Mouse (Mus musculus): ENCODE measurements around the gene Snrnp35.

DNA sequence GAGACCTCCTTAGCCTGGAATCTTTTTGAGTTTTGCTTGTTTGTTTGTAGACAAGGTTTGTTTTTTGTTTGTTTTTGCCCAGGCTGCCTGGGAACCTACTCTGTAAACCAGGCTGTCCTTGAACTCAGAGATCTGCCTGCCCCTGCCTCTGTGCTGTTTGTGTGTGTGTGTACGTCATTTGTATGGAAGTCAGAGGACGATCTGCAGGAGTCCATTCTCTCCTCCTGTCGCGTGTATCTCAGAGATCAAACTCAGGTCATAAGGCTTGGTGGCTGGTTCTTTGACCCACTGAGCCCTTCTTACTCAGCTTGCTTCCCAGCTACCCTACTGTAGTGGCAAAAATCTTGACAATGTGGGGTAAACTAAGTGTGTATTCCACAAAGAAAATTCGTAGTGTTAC is 44.2 kb upstream of the Snrnp35 start:
- no peak for TF ChIP-seq CTCF (IDR thresholded peaks at IDR 0.05; ENCODE audit: borderline replicate concordance, extremely low read depth, insufficient read depth, insufficient read length)
- no peak for TF ChIP-seq POLR2A (IDR thresholded peaks at IDR 0.05; ENCODE audit: borderline replicate concordance, extremely low read depth, insufficient read depth, insufficient read length, poor library complexity, severe bottlenecking)
